ENCODE assay signal across 26 mouse cellular contexts in the genomic region with DNA sequence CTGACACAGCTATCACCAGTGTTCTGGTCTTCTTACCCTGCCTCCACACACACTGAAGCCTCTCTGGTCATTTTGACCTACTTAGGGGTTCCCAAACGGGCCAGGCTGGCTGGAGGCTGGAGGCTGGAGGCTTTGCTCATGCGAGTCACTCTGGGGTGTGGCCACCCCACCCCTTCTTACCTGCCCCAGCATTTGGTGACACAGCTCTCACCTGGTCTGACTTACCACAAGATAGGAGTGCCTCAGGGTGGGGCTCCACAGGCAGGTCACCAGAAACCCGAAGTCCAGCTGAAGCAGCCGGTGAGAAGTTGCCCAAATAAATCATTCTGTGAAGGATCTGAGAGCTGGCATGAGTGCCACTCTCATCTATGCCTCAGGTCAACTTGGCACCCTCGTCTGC. TPM values are rescaled to one million over a fixed set of nuclear protein-coding genes. Genes with fewer than 3 reads are reported as not detected.
"Had no signal": no experiment of that assay in that cellular context is flagged by ENCODE, and none has a peak within 500 bp of the region (broad histone marks: within the 10 kb centered on the region; RNA-seq: fewer than 3 reads in every experiment).

No protein-coding gene starts in this region.

- H3K4me3 ChIP-seq: kidney, embryonic 15.5 days; left cerebral cortex, adult 2 months; liver, embryonic 13.5 days; lung, embryonic 15.5 days; neural tube, embryonic 12.5 days; neural tube, embryonic 15.5 days; stomach, embryonic 15.5 days had no signal

- H3K27me3 ChIP-seq: liver, embryonic 13.5 days; lung, embryonic 15.5 days; neural tube, embryonic 12.5 days; neural tube, embryonic 15.5 days; stomach, embryonic 15.5 days had no signal

- H3K27ac ChIP-seq: kidney, embryonic 15.5 days; left cerebral cortex, adult 2 months; liver, embryonic 13.5 days; lung, embryonic 15.5 days; neural tube, embryonic 12.5 days; neural tube, embryonic 15.5 days; stomach, embryonic 15.5 days had no signal

- H3K4me1 ChIP-seq: kidney, embryonic 15.5 days; liver, embryonic 13.5 days; lung, embryonic 15.5 days; neural tube, embryonic 12.5 days; neural tube, embryonic 15.5 days; stomach, embryonic 15.5 days had no signal

- DNase-seq: kidney, adult 11 months; kidney, adult 8-10 months; kidney, postnatal 10 days; kidney, postnatal 36 days; layer of hippocampus, postnatal 36 days; liver, embryonic 13.5 days; midbrain, embryonic 14.5 days; right cerebral cortex, adult 18-20 months; right cerebral cortex, postnatal 14 days; right cerebral cortex, postnatal 4 days; spleen, adult 18-20 months; thymus, adult 2 months; thymus, postnatal 14 days had no signal

- H3K36me3 ChIP-seq: kidney, embryonic 15.5 days; lung, embryonic 15.5 days; neural tube, embryonic 15.5 days; stomach, embryonic 15.5 days had no signal

RNA-seq across cellular contexts. Expression of gene Trex2, which starts 2.3 kb away (rescaled TPM):
- polyA plus RNA-seq: hindbrain, embryonic 16.5 days; limb, embryonic 11.5 days; liver, adult 2 months; liver, embryonic 13.5 days; liver, embryonic 16.5 days; lung, embryonic 15.5 days; midbrain, embryonic 11.5 days; midbrain, embryonic 14.5 days; midbrain, postnatal 0 days; neural tube, embryonic 12.5 days; neural tube, embryonic 15.5 days had no signal

RNA-seq across cellular contexts. Expression of gene Zfp92, which starts 22.0 kb away (rescaled TPM):
- polyA plus RNA-seq: liver, adult 2 months; liver, embryonic 13.5 days; liver, embryonic 16.5 days had no signal

RNA-seq across cellular contexts. Expression of gene Gm18336, which starts 34.3 kb away (rescaled TPM):
- polyA plus RNA-seq: kidney, embryonic 15.5 days; limb, embryonic 11.5 days; limb, embryonic 14.5 days; liver, adult 2 months; liver, embryonic 13.5 days; liver, embryonic 16.5 days; lung, embryonic 15.5 days; midbrain, embryonic 11.5 days; midbrain, embryonic 14.5 days; neural tube, embryonic 12.5 days; neural tube, embryonic 15.5 days; stomach, embryonic 15.5 days; thymus, adult 2 months had no signal
